Mouse (Mus musculus) stomach, postnatal 0 days (tissue): ENCODE measurements around the gene Cox7a2l. TPM values are rescaled to one million over a fixed set of nuclear protein-coding genes. Genes with fewer than 3 reads are reported as not detected.

Experiments used
- ATAC-seq: fragments of 200-750 bp; cut with Nextera tagmentation; 2 replicates; pipeline ENCODE4 v1.8.0; 2017; ENCODE audit not compliant: low FRiP score, low TSS enrichment
- DNase-seq: peaks from one replicate; pipeline ENCODE4 v3.0.0-alpha.2; 2016; ENCODE audit warnings: low spot score
- H3K27ac ChIP-seq: fragments of 300-500 bp; sonication (generic); replicated peaks from 2 replicates; pipeline ENCODE4 v1.5.1; 2014; ENCODE audit warnings: mild to moderate bottlenecking, control low read depth
- H3K27me3 ChIP-seq: fragments of 300-500 bp; sonication (generic); 2 replicates; pipeline ENCODE4 v1.6.1; 2014; ENCODE audit warnings: low read length; ENCODE audit not compliant: control insufficient read depth, insufficient read depth
- H3K36me3 ChIP-seq: fragments of 300-500 bp; sonication (generic); 2 replicates; pipeline ENCODE4 v1.6.1; 2014; ENCODE audit warnings: low read length, mixed read lengths; ENCODE audit not compliant: control insufficient read depth, insufficient read depth
- H3K4me1 ChIP-seq: fragments of 300-500 bp; sonication (generic); replicated peaks from 2 replicates; pipeline ENCODE4 v1.6.1; 2014; ENCODE audit warnings: antibody characterized with exemption; ENCODE audit not compliant: control insufficient read depth, insufficient read depth
- H3K4me2 ChIP-seq: fragments of 300-500 bp; sonication (generic); replicated peaks from 2 replicates; pipeline ENCODE4 v1.6.1; 2014; ENCODE audit warnings: low read depth, mild to moderate bottlenecking, control low read depth, moderate library complexity
- H3K4me3 ChIP-seq: fragments of 300-500 bp; sonication (generic); 2 replicates; pipeline ENCODE4 v1.5.1; 2014; ENCODE audit warnings: low read depth, low read length, control low read depth
- H3K9ac ChIP-seq: fragments of 300-500 bp; sonication (generic); 2 replicates; pipeline ENCODE4 v1.6.1; 2014; ENCODE audit warnings: mild to moderate bottlenecking, low read length, control low read depth, mixed read lengths
- H3K9me3 ChIP-seq: fragments of 300-500 bp; sonication (generic); 2 replicates; pipeline ENCODE4 v1.6.1; 2016; ENCODE audit warnings: low read length; ENCODE audit not compliant: control insufficient read depth
- CTCF ChIP-seq: IDR thresholded peaks from 2 replicates; pipeline ENCODE4 v1.5.1; 2016; ENCODE audit warnings: antibody characterized with exemption, low read depth, mild to moderate bottlenecking, moderate library complexity
- EP300 ChIP-seq: optimal IDR thresholded peaks from 2 replicates; pipeline ENCODE3; 2016; ENCODE audit warnings: antibody characterized with exemption
- WGBS: fragments of 180-500 bp; shearing (Covaris S2); extraction: QIAGEN DNeasy Blood & Tissue Kit; methylation state at CpG from one replicate; pipeline ENCODE4 v1.1.7; 2014; 5-methylcytosine and 5-hydroxymethylcytosine counted together
- polyA plus RNA-seq: library from polyadenylated mRNA; unstranded; fragments of >200 nt; fragmentation: Nextera tagmentation; extraction: Ambion mirVana; gene quantifications from 2 replicates; pipeline ENCODE4 v1.2.1, GENCODE M21; 2015

Gene Cox7a2l
- polyA plus RNA-seq, 1 experiment from 2014 or later, result 163 TPM

- H3K27ac ChIP-seq, result no peak overlapping the region
- no peak overlapping the region for H3K9ac ChIP-seq
- no peaks in the 10 kb centered on the region for H3K36me3 ChIP-seq
- H3K9me3 ChIP-seq, result no peaks in the 10 kb centered on the region
- H3K4me3 ChIP-seq, result no peak overlapping the region
- no peaks in the 10 kb centered on the region for H3K27me3 ChIP-seq
- no peak for TF ChIP-seq EP300
- no peak for TF ChIP-seq CTCF
- no peak overlapping the region for H3K4me2 ChIP-seq
- ATAC-seq (no peak), DNase-seq (no peak)
- 68% methylated on average over 8 of the region's 8 CpGs for WGBS
- no peaks in the 10 kb centered on the region for H3K4me1 ChIP-seq
These were observed 42.0 kb upstream of the Cox7a2l start for GRCm38 (mm10) chr17:83559081-83559480.

GRCm38 (mm10) chr17:83555836-83556235 lies 38.7 kb upstream of the Cox7a2l start:
- no peak for TF ChIP-seq EP300
- no peak for TF ChIP-seq CTCF
- H3K36me3 ChIP-seq, result no peaks in the 10 kb centered on the region
- no peak for ATAC-seq
- H3K27me3 ChIP-seq, result no peaks in the 10 kb centered on the region
- H3K4me2 ChIP-seq, result no peak overlapping the region
- DNase-seq, result no peak
- H3K27ac ChIP-seq, result no peak overlapping the region
- H3K9me3 ChIP-seq, result no peaks in the 10 kb centered on the region
- no peaks in the 10 kb centered on the region for H3K4me1 ChIP-seq
- no peak overlapping the region for H3K4me3 ChIP-seq
- WGBS, result 91% methylated on average over 11 of the region's 11 CpGs
- H3K9ac ChIP-seq, result no peak overlapping the region

GRCm38 (mm10) chr17:83554997-83555396 lies 37.9 kb upstream of the Cox7a2l start:
- TF ChIP-seq EP300 (no peak), CTCF (no peak)
- WGBS, result 92% methylated on average over 7 of the region's 7 CpGs
- no peak for DNase-seq

DNA sequence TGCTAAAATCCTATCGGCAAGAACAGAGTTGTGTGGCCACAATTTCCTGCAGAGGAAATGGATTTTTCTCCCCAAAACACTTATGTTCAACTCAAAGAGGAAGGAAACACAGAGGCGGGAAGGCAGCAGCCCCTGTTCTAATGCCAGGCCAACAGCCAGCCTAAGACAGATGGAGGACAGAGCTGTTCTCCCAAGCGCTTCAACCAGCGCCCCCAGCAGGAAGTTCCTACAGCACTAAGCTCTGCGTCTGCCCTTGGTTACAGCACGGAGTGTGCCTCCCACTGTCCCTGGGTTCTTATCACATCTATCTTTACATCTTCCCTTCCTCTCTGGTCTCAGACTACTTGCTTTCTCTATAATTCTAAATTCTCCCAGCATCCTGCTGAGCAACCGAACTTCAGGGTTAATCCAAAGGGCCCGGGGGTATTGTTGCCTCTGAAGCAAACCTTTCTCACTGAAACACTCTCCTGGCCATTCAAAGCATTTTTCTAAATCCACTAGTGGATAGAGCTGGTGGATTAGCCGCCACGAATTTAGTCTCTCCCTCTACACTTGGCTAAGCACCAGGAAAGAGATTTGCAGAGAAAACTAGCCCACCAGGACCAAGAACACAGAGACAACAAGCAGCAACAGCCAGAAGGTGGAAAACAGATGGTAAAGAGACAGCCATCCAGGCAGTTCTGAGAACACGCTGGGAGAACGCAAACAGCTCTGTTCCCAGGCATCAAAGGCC lies 31.5 kb upstream of the Cox7a2l start:
- Histone ChIP-seq H3K4me1 (no peaks in the 10 kb centered on the region), H3K9ac (no peak overlapping the region), H3K27me3 (no peaks in the 10 kb centered on the region; the same call in 1 of the 2 replicates), H3K4me2 (no peak overlapping the region), H3K9me3 (no peaks in the 10 kb centered on the region), H3K4me3 (no peak overlapping the region), H3K27ac (no peak overlapping the region), H3K36me3 (no peaks in the 10 kb centered on the region)
- WGBS, result 44% methylated on average over 12 of the region's 12 CpGs
- DNase-seq (no peak), ATAC-seq (no peak)
- TF ChIP-seq EP300 (no peak), CTCF (peak; percentile 36)

More at GRCm38 (mm10) chr17:83554997-83555396, 37.9 kb upstream of the Cox7a2l start:
- Histone ChIP-seq H3K27me3 (no peaks in the 10 kb centered on the region), H3K9ac (no peak overlapping the region), H3K9me3 (no peaks in the 10 kb centered on the region), H3K36me3 (no peaks in the 10 kb centered on the region), H3K4me3 (no peak overlapping the region), H3K27ac (no peak overlapping the region), H3K4me1 (no peaks in the 10 kb centered on the region), H3K4me2 (no peak overlapping the region)
- no peak for ATAC-seq

DNA sequence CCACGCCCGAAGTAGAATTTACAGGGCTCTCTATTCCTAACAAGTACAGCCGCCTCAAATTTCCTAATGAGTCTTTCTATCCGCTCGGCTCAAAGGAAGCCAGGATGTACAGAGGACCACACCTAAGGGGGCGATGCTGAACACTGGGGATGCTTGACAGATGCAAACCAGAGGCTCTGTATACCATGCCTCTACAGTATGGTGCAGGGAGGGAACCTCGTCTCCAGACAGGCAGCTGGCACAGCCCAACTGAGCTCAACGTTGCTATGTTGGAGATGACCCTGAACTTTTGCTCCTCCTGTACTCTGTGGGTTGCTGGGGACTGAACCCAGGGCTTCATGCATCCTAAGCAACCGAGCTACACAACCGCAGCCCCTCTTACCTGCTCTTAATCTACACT lies 30.0 kb upstream of the Cox7a2l start:
- no peak overlapping the region for H3K9ac ChIP-seq
- no peak overlapping the region for H3K4me2 ChIP-seq
- ATAC-seq, result 0 out of 2 replicates have a peak, but pooled peaks have one; percentile 26
- DNase-seq, result no peak
- H3K4me1 ChIP-seq, result no peaks in the 10 kb centered on the region
- H3K27me3 ChIP-seq, result no peaks in the 10 kb centered on the region; the same call in 1 of the 2 replicates
- no peak overlapping the region for H3K27ac ChIP-seq
- no peak overlapping the region for H3K4me3 ChIP-seq
- 65% methylated on average over 10 of the region's 10 CpGs for WGBS
- H3K36me3 ChIP-seq, result no peaks in the 10 kb centered on the region
- no peaks in the 10 kb centered on the region for H3K9me3 ChIP-seq
- TF ChIP-seq EP300 (no peak), CTCF (no peak)
